Mouse (Mus musculus) brown adipose tissue, adult 24 weeks (tissue): ENCODE measurements around the gene Flnb. TPM values are rescaled to one million over a fixed set of nuclear protein-coding genes. Genes with fewer than 3 reads are reported as not detected.

ENCODE experiments used
- H3K27ac ChIP-seq: fragments of 200-500 bp; replicated peaks from 2 replicates; pipeline ENCODE4 v1.5.1; 2012; ENCODE audit warnings: low read depth, mild to moderate bottlenecking, low read length
- H3K4me1 ChIP-seq: fragments of 200-500 bp; 2 replicates; pipeline ENCODE4 v1.6.1; 2012; ENCODE audit warnings: low read length, mixed read lengths; ENCODE audit not compliant: control insufficient read depth, insufficient read depth, insufficient read length
- H3K4me3 ChIP-seq: fragments of 200-500 bp; 2 replicates; pipeline ENCODE4 v1.5.1; 2012; ENCODE audit warnings: low read depth, mild to moderate bottlenecking, low read length, moderate library complexity; ENCODE audit not compliant: insufficient read depth
- polyA plus RNA-seq: library from polyadenylated mRNA; stranded (reverse); fragments of >200 nt; gene quantifications from 2 replicates; pipeline ENCODE4 v1.2.4, GENCODE M21; 2012; ENCODE audit not compliant: missing spikeins, insufficient read depth, insufficient read length

The Flnb gene
- polyA plus RNA-seq, 1 experiment: 7.8 TPM

GRCm38 (mm10) chr14:7863199-7863598, 45.4 kb downstream of the Flnb start:
- no peak overlapping the region for H3K4me3 ChIP-seq
- no peak overlapping the region for H3K27ac ChIP-seq
- H3K4me1 ChIP-seq: peaks cover 21% of the 10 kb centered on the region

- Histone ChIP-seq H3K4me1 (peaks cover 21% of the 10 kb centered on the region), H3K4me3 (no peak overlapping the region), H3K27ac (peak overlapping the region; percentile 38; the same call in 1 of the 2 replicates)
These were observed 46.2 kb downstream of the Flnb start for GRCm38 (mm10) chr14:7863871-7864505.

GRCm38 (mm10) chr14:7864506-7864899, 46.7 kb downstream of the Flnb start:
- Histone ChIP-seq H3K27ac (peak overlapping the region; percentile 38; the same call in 1 of the 2 replicates), H3K4me3 (no peak overlapping the region), H3K4me1 (peaks cover 19% of the 10 kb centered on the region)

GRCm38 (mm10) chr14:7867224-7867623, 49.5 kb downstream of the Flnb start:
- no peak overlapping the region for H3K4me3 ChIP-seq
- H3K4me1 ChIP-seq: peaks cover 9% of the 10 kb centered on the region
- no peak overlapping the region for H3K27ac ChIP-seq

GRCm38 (mm10) chr14:7867841-7868240, 50.1 kb downstream of the Flnb start:
- H3K27ac ChIP-seq: no peak overlapping the region
- H3K4me1 ChIP-seq: peaks cover 9% of the 10 kb centered on the region
- no peak overlapping the region for H3K4me3 ChIP-seq

- Histone ChIP-seq H3K4me3 (no peak overlapping the region), H3K4me1 (peaks cover 13% of the 10 kb centered on the region), H3K27ac (no peak overlapping the region)
These were observed 52.0 kb downstream of the Flnb start for GRCm38 (mm10) chr14:7869796-7870195.

GRCm38 (mm10) chr14:7873552-7873951, 55.8 kb downstream of the Flnb start:
- H3K27ac ChIP-seq: peak overlapping the region; percentile 62
- no peak overlapping the region for H3K4me3 ChIP-seq
- H3K4me1 ChIP-seq: peaks cover 3% of the 10 kb centered on the region; the same call in 1 of the 2 replicates

- no peak overlapping the region for H3K4me3 ChIP-seq
- H3K27ac ChIP-seq: peak overlapping the region; percentile 45; the same call in 1 of the 2 replicates
- H3K4me1 ChIP-seq: peaks cover 3% of the 10 kb centered on the region; the same call in 1 of the 2 replicates
These were observed 56.7 kb downstream of the Flnb start for GRCm38 (mm10) chr14:7874495-7874894.

GRCm38 (mm10) chr14:7877957-7878356, 60.2 kb downstream of the Flnb start:
- peaks cover 3% of the 10 kb centered on the region; the same call in 1 of the 2 replicates for H3K4me1 ChIP-seq
- H3K4me3 ChIP-seq: no peak overlapping the region
- H3K27ac ChIP-seq: no peak overlapping the region

GRCm38 (mm10) chr14:7880389-7880788, 62.6 kb downstream of the Flnb start:
- Histone ChIP-seq H3K4me3 (no peak overlapping the region), H3K4me1 (0 out of 2 replicates have a peak, but pooled peaks cover 2% of the 10 kb centered on the region), H3K27ac (no peak overlapping the region)

GRCm38 (mm10) chr14:7881533-7881932, 63.8 kb downstream of the Flnb start:
- Histone ChIP-seq H3K4me1 (peaks cover 2% of the 10 kb centered on the region; the same call in 1 of the 2 replicates), H3K27ac (no peak overlapping the region)

GRCm38 (mm10) chr14:7882050-7882449, 64.3 kb downstream of the Flnb start:
- H3K4me3 ChIP-seq: no peak overlapping the region
- H3K27ac ChIP-seq: no peak overlapping the region
- peaks cover 2% of the 10 kb centered on the region; the same call in 1 of the 2 replicates for H3K4me1 ChIP-seq

More at GRCm38 (mm10) chr14:7881533-7881932, 63.8 kb downstream of the Flnb start:
- H3K4me3 ChIP-seq: no peak overlapping the region

GRCm38 (mm10) chr14:7884158-7884557, 66.4 kb downstream of the Flnb start:
- Histone ChIP-seq H3K4me3 (no peak overlapping the region), H3K27ac (no peak overlapping the region), H3K4me1 (peaks cover 2% of the 10 kb centered on the region; the same call in 1 of the 2 replicates)

GRCm38 (mm10) chr14:7884841-7885240, 67.1 kb downstream of the Flnb start:
- Histone ChIP-seq H3K4me3 (no peak overlapping the region), H3K4me1 (peaks cover 2% of the 10 kb centered on the region; the same call in 1 of the 2 replicates), H3K27ac (no peak overlapping the region)

GRCm38 (mm10) chr14:7885540-7885939, 67.8 kb downstream of the Flnb start:
- Histone ChIP-seq H3K27ac (no peak overlapping the region), H3K4me3 (no peak overlapping the region), H3K4me1 (peaks cover 2% of the 10 kb centered on the region; the same call in 1 of the 2 replicates)

GRCm38 (mm10) chr14:7886008-7886407, 68.3 kb downstream of the Flnb start:
- peaks cover 2% of the 10 kb centered on the region; the same call in 1 of the 2 replicates for H3K4me1 ChIP-seq
- H3K27ac ChIP-seq: no peak overlapping the region

More at GRCm38 (mm10) chr14:7886008-7886407, 68.3 kb downstream of the Flnb start:
- no peak overlapping the region for H3K4me3 ChIP-seq
